Mouse (Mus musculus) layer of hippocampus, adult 11-12 months (tissue): Measurements from ENCODE around the gene Tmprss13.

Source experiments
- DNase-seq: peaks from one replicate; pipeline ENCODE4 v3.0.0; 2022; ENCODE audit warnings: low spot score

Gene Tmprss13

DNA sequence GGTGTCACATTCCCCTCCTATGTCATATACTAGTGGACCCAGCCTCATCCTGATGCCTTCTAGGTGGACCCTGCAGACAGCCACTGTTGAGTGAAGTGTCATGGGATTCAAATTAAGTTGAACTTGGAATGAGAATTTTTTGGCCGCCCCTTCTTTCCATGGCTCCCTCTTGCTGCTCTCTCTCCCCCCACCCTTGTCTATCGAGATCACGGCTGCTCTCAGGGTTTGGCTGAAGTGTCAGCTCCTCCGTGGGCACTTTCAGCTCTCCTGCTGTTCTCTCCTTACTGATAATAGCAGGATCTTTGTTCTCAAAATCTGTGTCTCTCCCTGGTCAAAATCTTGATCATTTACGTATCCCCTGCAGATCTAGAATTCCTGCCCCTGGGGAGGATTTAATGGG, 63.9 kb downstream of the Tmprss13 start:
- no peak for DNase-seq

DNA sequence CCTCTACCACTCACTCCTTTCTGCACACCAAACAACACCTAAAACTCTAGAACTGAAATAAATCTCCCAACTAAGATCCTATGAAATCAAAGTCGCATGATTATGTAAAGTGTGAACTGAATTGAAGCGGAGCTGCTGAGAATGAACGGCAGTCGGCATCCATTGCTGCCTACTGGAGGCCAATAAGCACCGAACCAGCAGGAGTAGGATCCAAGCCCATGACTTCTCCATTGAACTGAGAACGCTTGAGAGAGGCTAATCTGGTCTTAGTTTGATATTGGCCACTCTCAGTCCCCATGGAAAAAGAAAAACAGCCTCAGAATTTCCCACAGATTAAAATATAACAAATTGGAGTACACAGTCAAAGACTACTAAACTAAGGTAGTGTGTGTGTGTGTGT, 65.0 kb downstream of the Tmprss13 start:
- DNase-seq: no peak

DNA sequence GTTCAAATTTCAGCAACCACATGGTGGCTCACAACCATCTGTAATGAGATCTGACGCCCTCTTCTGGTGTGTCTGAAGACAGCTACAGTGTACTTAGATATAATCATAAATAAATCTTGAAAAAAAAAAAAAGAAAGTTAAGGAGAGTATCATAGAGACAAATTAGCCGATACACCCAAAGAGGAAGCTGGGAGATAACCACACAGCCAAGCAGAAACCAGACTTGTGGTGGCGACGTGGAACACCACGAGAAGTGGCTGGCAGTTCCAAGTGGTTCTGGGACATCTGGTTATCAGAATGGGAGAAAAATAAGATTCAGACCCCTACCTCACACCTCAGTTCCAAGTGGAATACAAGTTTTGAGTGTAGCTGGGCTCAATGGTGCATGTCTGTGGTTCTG, 67.8 kb downstream of the Tmprss13 start:
- DNase-seq: no peak

DNA sequence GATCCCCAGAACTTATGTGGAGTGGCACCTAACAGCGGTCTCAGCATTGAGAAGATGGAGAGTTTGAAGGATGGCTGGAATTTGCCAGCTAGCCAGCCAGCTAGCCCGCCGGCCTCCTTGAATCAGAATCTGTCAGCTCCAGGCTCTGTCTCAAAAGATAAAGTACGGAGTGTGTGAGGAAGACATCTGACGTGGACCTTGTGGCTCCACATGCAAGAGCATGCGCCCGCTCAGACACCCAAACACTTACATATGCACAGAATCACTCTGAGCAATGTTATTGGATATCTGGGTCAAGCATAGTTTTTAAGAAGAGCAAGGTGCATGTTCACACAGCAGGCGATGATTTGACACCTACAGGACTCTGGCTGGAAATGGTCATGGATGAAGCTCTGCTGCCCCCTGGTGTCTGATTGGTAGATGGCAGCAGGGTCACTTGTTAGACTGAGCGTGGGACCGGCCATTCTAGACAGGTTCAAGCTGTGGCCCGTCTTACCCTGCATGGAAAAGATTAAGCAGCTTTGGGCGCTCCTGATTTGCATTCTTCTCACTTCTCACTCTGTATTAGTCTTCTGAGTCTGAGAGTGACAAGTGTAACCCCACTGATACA, 69.6 kb downstream of the Tmprss13 start:
- peak; percentile 93 for DNase-seq

DNA sequence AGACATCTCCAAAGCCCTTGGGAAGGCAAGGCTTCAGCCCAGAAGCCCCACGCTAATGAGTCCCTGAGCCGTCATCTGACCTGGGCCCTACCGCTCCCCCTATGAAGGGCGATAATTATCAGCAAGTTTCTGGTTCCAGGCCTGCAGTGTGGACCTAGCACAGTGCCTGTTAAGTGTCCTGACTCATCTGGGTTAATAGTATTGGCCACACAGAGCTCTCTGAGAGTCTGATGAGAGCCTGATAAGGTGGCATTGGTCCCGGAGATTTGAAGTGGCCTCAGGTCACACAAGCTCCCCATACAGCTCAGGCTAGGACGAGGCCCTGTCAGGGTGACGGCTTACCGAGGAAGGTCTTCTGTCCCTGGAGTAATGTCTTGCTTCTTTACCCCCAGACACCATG, 70.7 kb downstream of the Tmprss13 start:
- no peak for DNase-seq

DNA sequence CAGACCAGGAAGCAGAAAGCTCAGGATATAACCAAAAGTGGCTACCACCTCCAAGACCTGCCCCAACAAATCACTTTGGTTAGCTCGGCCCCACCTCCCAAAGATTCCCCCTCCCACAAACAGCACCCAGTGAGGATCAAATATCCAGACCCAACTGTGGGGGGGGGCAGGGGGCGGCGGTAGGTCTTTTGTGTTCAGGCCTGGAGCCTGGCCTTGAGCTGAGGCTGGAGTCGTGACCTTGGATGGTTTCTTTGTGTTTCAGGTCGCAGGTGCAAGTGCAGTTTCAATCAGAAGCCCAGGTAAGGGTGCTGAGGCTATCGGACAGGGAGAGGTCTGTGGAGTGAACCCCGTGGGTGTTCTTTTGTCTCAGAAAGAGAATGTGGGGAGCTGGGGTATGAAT, 72.4 kb downstream of the Tmprss13 start:
- DNase-seq: no peak

DNA sequence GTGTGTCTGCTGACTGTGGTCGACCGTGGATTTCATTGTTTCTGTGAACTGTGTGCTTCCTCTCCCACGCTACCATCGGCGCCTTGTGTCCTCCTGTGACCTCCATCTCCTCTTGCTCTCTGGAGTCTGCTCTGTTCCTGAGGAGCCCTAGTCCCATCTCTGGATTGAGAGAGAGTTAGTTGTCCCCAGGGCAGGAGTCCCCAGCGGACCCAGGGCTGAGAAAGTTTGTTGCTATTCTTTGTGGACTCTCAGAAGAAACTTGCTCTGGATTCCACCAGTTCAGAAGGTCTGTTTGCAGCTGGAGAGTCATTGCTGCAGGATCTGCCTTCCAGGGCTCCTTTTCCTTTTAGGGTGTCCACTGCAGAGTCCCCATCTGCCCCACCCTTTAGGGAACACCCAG, 76.3 kb downstream of the Tmprss13 start:
- no peak for DNase-seq

DNA sequence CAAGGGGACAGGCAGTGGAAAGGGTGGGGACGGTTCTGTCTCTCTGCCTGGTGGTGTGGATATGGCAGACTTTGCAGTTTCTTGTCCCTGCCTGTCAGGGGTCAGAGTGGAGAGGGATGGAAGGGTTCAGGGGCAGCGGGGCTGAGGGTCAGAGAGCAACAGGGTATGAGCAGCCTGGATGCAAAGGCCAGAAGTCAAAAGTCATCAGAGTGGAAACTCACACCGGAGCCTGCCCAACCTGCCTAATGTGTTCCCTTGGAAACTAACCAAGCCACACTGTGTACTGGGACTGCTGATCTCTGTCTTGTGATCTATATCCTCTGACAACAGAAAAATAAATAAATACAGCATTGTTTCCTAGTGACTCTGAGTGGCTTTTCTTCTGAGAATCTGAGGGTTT, 76.9 kb downstream of the Tmprss13 start:
- DNase-seq: no peak
